Mouse (Mus musculus): ENCODE data around the gene Kat8. TPM values are rescaled to one million over a fixed set of nuclear protein-coding genes. Genes with fewer than 3 reads are reported as not detected.
"Not testable (repeated sequence)": the region's sequence is repeated elsewhere in the genome, so short reads cannot be mapped to it uniquely, and the experiment has no call there.

The Kat8 gene
- total RNA-seq (2015) (18.1 and 30.6 TPM in 2 replicates), total RNA-seq (2017) (23.7 and 30.4 TPM in 2 replicates)

DNA sequence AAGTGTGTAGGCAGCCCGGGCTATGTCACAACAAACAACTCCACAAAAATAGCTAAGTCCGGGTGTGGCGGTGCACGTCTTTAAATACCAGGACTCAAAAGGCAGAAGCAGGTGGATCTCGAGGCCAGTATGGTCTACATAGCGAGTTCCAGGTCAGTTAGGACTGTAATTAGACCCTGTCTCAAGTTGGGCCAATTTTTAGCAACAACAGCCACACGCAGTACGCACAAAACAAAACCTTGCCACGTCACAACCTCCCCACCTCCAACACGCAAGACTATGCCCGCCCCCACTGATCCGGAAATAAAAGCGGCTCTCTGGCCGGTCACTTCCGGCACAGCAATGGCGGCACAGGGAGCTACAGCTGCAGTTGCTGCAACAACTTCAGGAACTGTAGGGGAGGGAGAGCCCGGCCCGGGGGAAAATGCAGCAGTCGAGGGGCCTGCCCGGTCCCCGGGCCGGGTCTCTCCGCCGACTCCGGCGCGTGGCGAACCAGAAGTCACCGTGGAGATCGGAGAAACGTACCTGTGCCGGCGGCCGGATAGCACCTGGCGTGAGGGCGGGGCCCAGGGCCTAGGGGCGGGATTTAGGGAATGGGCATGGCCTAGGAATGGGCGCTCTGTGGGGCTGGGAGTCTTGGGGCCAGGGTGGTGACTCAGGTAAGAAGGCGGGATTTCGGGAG is at the start of gene Kat8:
Kat8 (plus strand) TSS at position 327 of the 682 bp plus-strand sequence.
- peak; percentile 98 for ATAC-seq (replicated peaks; ENCODE audit: poor library complexity)

GRCm38 (mm10) chr7:127866434-127866833 is 45.9 kb upstream of the Kat8 start:
- ATAC-seq (replicated peaks; ENCODE audit: poor library complexity): no peak

DNA sequence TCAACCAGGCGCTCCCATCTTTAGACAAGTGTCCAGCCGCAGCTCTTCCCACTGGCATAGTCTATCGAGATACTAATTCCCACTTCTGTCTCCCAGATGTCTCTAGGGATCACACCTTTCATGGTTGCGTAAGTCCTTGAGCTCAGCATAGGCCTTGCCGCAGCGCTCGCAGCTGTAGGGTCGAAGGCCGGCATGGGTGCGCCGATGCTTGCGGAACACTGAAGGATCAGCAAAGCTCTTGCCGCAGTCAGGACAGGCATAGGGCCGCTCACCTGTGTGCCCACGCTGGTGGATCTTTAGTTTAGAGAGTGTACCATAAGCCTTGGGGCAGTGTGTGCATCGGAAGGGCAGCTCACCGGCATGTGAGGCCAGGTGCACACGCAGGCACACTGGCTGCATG is 44.7 kb upstream of the Kat8 start:
- no peak for ATAC-seq (replicated peaks; ENCODE audit: poor library complexity)

DNA sequence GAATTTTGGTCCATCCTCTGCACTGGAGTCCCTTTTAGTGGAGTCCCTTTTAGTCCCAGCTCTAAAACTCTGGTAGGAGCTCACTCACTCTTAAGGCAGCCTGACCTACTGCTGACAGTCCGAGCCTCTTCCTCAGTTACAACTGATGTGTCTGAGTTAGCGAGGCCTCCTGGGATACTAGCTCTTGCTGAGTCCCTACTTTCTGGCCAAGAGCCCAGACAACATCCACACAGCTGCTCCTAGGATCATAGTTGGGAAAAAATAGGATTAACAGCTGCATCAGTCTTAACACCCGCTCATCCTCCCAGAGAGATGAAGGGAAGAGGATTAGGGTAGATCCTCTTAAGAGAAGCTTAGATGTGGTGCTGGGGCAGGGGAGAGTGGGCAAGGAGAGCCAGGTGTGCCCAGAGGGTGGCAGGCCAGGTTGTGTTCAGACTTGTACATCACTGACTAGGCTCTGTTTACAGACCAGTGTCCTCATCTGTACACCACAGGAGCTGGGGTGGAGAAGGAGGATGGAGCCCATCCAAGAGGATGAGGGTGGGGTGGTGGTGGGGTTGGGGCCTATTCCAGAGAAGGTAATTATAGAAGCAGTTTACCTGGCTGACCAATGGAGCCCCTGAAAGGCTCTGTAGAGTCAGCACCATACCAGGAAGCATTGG is 43.0 kb upstream of the Kat8 start:
- ATAC-seq (replicated peaks; ENCODE audit: poor library complexity): no peak

DNA sequence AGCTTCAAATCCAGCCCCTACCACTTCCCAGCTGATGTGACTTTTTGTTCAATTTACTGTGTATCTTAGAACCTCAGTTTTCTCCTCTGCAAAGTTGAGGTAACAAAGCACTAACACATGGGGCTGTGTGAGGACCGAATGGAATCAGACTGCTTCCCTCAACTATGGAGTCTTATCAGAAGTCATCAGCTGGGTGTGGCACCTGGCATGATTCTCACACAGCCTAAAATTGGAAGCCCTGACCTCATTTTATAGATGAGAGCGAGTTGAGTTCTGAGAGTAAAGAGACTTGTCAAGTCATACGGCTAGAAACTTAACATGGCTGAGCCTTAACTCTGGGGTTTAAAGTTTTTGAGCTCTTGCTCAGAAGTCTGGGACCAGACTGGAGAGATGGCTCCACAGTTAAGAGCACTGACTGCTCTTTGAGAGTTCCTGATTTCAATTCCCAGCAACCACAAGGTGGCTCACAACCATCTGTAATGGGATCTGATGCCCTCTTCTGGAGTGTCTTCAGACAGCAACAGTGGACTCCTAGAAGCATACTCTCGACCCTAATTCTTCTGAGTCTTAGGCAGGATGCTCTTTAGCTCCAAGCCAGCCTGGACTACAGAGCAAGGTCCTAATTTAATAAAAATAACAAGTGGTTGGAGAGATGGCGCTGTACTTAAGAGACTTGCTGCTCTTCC is 42.0 kb upstream of the Kat8 start:
- peak; percentile 41; the same call in 1 of the 2 replicates for ATAC-seq (replicated peaks; ENCODE audit: poor library complexity)

DNA sequence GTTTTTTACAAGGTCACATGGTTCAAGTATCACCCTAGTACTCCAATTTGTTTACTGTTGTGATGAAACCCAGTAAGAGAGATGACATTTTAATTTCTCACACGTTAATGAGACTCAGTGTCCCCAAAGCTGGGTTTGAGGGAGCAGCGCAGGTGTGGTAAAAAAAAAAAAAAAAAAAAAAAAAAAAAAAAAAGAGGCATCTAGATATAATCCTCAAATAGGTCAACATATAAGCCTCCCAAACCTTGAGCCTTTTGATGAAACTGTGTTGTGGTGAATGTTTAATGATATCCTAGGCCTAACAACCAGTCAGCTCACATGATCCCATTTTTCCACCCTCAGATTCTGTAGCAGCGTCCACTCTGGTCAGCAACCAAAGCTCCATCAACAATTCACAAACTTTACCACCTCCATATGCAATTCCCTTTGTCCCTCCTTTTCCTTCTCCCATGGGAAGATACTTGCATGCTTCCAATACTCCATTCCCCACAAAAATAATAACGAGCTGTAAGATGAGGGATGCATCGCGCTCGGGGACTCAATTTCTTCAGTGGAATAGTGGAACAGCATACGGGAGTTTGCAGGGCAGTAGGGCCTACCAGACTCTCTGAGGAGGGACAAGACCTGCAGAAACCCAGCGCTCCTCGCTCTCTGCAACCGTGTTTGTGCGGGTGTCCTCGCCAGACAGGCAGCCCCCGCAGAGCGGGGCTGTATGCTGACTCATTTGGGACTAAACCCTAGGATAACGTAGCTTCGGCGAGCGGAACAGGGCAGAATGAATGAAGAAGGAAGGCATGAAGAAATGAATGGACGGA is 37.3 kb upstream of the Kat8 start:
- ATAC-seq (replicated peaks; ENCODE audit: poor library complexity): peak; percentile 7; the same call in 1 of the 2 replicates

DNA sequence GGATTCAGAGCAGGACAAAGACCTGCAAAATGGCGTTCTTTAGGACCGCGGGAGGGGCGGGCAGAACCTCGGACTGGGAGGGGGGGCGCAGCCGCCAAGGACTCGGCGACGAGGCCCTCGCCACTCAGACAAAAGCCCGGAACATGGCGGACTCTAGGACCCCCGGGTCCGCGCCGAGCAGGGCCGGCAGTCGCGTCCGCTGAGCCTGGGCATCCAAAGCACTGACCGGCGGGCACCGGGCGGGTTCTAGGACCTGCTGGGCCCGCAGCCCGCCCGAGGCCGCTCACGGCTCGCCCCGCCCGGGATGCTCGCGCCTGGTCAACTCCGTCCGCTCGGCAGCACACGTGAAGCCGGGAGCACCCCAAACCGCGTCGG is 36.7 kb upstream of the Kat8 start:
- ATAC-seq (replicated peaks; ENCODE audit: poor library complexity): peak; percentile 72

GRCm38 (mm10) chr7:127876041-127876466 is 36.3 kb upstream of the Kat8 start, which contains the start of gene Zfp646:
TSS of gene Zfp646 (plus strand) at chr7:127876221.
- peak; percentile 62 for ATAC-seq (replicated peaks; ENCODE audit: poor library complexity)

GRCm38 (mm10) chr7:127876467-127877348 is 35.6 kb upstream of the Kat8 start, which contains the start of gene Zfp668:
TSS of gene Zfp668 (minus strand) at chr7:127876828.
- peak; percentile 71 for ATAC-seq (replicated peaks; ENCODE audit: poor library complexity)

DNA sequence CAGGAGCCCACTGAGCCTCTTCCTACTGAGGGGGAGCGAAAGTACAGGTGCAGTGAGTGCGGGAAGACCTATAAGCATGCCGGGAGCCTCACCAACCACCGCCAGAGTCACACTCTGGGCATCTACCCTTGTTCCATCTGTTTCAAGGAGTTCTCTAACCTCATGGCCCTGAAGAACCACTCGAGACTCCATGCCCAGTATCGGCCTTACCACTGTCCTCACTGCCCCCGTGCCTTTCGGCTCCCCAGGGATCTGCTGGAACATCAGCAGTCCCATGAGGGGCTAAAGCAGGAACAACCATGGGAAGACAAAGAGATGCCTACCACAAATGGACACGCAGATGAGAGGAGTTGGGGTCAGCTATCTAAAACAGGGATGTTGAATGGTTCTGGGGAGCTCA is 33.0 kb upstream of the Kat8 start:
- ATAC-seq (replicated peaks; ENCODE audit: poor library complexity): no peak

DNA sequence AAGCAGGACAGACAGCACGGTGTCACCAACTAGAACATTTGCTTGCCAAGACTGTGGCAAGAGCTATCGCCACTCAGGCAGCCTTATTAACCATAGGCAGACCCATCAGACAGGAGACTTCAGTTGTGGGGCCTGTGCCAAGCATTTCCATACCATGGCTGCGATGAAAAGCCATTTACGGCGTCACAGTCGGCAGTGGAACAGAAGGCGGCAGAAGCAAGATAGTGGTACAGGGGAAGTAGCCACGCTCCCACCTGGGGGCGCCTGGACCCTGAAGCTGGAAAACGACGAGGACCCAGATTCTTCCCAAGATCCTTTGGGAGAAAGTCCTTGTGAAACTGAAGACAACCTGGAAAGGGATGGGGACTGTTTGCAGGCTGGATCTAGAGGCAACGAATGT is 31.9 kb upstream of the Kat8 start:
- no peak for ATAC-seq (replicated peaks; ENCODE audit: poor library complexity)

- ATAC-seq (replicated peaks; ENCODE audit: poor library complexity): peak; percentile 49; the same call in 1 of the 2 replicates
Observed at GRCm38 (mm10) chr7:127885951-127886350, 26.4 kb upstream of the Kat8 start.

DNA sequence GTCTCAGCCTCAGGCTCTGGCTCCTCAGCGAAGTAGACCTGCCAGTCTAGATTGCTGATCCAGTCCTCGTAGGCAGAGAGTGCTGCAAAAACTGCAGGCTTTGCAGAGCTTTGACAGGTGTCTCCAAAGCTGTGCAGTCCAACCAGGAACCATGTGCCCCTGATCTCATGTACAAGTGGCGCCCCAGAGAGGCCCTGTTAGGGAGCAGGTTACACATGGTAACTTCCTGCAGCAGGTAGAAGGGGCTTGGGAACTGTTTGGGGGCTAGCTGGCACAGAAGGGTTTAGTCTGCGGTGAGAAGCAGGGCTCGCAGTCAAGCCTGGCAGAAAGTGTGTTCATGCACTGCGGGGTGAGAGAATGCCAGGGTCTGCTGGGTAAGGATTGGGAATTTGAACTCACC is 25.8 kb upstream of the Kat8 start:
- no peak for ATAC-seq (replicated peaks; ENCODE audit: poor library complexity)

- no peak for ATAC-seq (replicated peaks; ENCODE audit: poor library complexity)
Observed at GRCm38 (mm10) chr7:127887191-127887590, 25.1 kb upstream of the Kat8 start.

DNA sequence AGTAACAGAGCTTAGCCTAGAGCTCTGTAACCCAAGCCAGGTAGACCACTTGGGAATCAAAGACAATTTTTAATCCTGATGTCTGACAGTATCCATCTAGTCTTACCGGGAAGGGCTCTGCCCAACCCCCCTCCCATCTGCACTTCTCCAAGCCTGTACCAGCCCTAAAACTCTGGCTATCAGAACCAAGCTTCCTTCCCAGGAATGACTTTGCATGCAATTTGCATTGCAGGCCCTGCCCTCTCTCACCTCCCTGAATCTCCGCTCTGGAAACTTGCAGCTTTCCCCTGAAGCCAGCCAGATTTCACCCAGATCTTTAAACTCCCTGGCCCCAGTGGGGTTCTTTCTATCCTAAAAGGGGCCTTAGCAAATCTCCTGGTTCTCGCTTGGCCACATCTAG is 24.5 kb upstream of the Kat8 start:
- no peak for ATAC-seq (replicated peaks; ENCODE audit: poor library complexity)

DNA sequence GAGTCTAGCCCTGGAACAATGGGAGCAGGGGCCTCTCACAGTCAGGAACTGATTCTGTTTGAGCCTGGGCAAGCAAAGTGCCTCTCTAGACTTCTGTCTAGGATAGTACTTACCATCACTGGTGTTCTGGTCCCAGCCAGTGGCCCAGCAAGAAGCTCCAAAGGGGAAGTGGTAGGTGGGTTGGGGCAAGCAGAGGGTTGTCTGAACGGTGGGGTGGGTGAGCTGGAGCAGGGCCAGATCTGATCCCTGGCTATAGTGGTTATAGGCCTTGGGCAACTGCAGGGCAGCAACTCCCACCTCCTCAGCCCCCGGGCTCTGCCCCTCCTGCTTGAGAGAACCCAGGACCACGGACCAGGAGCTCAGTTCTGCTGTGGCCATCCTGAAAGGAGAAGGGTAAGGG is 23.5 kb upstream of the Kat8 start:
- peak; percentile 43; the same call in 1 of the 2 replicates for ATAC-seq (replicated peaks; ENCODE audit: poor library complexity)

DNA sequence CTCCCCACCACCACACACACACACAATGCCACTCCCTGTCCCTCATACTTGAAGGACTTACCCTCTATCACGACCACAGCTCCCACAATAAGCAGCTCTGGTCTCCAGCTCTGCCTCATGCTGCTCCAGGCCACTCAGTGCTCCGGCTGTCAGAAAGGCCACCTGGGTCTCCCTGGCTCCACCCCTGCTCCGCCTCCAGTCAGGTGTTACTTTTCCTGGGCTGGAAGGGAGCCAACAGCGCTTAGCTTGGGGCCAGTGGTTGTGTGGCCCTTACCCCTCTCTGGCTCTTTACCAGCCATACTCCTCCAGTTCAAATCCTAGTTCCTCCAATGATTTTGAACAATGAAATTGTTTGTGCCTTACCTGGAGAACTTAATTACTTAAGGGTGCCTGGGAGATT is 21.5 kb upstream of the Kat8 start, which contains the start of gene Prss53:
Prss53 (minus strand) TSS at position 173 of the 400 bp plus-strand sequence.
- no peak for ATAC-seq (replicated peaks; ENCODE audit: poor library complexity)

DNA sequence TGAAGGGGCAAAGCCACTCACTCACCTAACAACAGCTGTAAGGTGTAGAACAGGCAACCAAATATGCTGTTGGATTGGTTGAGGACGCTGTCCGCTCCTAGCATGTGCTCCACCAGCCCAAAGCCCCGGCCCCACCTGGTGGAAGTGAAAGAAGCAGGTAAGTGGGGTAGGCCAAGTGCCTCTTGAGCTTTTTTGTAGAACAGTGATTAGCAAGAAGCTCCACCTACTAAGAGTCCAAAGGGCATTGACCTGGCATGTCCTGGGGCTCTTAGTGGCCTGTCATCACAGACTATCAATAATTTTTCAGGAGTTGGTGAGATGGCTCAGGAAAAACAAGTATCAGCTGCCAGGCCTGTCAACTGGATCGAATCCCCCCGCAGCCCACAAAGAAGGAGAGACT is 17.8 kb upstream of the Kat8 start:
- ATAC-seq (replicated peaks; ENCODE audit: poor library complexity): no peak

- peak; percentile 91 for ATAC-seq (replicated peaks; ENCODE audit: poor library complexity)
Observed at GRCm38 (mm10) chr7:127895442-127895841, 16.9 kb upstream of the Kat8 start, which contains the start of the genes Gm21974 and Vkorc1. TSS of gene Gm21974 (minus strand) at chr7:127895454. TSS of gene Vkorc1 (minus strand) at chr7:127895617.

DNA sequence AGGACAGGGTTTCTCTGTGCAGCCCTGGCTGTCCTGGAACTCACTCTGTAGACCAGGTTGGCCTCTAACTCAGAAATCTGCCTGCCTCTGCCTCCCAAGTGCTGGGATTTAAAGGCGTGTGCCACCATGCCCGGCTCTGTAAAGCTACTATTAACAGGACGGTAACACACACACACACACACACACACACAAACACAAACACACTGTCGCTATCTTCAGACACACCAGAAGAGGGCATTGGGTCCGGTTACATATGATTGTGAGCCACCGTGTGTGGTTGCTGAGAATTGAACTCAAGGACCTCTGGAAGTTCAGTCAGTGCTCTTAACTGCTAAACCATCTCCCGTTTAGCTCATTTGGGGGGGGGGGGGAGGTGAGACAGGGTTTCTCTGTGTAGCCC is 16.4 kb upstream of the Kat8 start:
- ATAC-seq (replicated peaks; ENCODE audit: poor library complexity): not testable (repeated sequence)
